Mouse (Mus musculus) kidney, adult 8-10 months (tissue): Measurements from ENCODE around the gene Fgfr2.

Source experiments
- DNase-seq, 2 experiments: peaks; one replicate each; pipeline ENCODE4 v3.0.0; 2022

Gene Fgfr2

GRCm38 (mm10) chr7:131746752-131747151 is 1376.4 kb downstream of the Fgfr2 start:
- DNase-seq = no peak

DNA sequence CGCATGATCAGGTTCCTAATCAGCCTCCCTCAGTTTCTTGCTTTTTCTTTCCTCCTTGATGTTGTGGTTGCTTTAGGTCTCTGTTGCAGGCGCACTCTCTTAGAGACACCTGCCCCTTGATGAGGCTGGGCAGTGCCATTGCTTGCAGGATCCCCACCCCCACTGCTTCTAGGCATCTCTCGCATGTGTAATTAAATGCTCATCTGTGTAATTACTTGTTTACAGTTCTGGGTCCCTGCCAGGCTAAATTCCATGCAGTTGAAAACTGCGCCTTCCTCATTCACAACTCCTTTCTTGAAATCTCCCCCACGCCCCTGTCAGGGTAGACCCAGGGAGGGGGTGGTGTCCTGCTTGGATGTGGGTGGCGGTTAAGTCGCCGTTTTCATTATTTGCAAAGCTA is 1380.0 kb downstream of the Fgfr2 start:
- no peak for DNase-seq

DNA sequence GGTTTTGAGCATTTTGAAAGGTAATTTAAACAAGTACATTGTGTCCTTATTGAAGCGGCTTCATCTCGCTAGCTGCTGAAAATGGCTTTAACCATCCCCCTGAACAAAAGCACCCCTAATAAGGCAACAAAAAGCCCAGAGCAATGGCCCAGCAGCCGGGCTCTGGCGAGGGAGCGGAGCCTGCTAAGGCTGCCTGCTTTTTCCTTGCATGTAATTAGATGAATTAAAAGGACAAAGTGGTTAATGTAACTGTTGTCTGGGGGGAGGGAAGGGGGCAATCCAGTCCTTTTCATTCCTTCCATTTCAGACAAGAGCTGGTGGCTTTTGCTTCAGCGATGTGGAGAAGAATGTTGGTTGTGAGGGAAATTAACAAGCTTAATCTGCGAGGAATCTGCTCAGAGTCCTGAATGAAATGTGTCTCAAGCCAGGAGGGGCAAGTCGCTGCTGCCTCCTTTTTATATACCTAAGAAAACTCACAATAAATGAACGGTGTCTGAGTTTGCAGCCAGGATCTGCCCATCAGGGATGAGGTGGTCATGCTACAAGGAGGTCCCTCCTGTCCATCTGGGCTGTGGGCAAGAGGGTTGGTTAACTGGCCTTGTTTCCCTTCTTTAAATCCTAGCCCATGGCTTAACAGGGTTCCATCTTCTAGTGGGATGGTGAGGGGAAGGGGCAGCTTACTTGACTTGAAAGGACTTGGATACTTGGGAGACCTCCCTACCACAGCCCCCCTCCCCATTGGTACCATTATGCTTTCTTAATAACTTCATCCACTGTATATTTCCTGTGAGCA is 1400.2 kb downstream of the Fgfr2 start:
- DNase-seq = no peak

GRCm38 (mm10) chr7:131722316-131722715 is 1400.8 kb downstream of the Fgfr2 start:
- no peak for DNase-seq

- no peak for DNase-seq
Observed at GRCm38 (mm10) chr7:131718280-131718679, 1404.9 kb downstream of the Fgfr2 start.

- DNase-seq = no peak
Observed at GRCm38 (mm10) chr7:131713076-131713475, 1410.1 kb downstream of the Fgfr2 start.

- DNase-seq = no peak
Observed at GRCm38 (mm10) chr7:131696889-131697288, 1426.3 kb downstream of the Fgfr2 start.

GRCm38 (mm10) chr7:131687324-131687723 is 1435.8 kb downstream of the Fgfr2 start:
- no peak for DNase-seq

GRCm38 (mm10) chr7:131677126-131677525 is 1446.0 kb downstream of the Fgfr2 start:
- DNase-seq = no peak

DNA sequence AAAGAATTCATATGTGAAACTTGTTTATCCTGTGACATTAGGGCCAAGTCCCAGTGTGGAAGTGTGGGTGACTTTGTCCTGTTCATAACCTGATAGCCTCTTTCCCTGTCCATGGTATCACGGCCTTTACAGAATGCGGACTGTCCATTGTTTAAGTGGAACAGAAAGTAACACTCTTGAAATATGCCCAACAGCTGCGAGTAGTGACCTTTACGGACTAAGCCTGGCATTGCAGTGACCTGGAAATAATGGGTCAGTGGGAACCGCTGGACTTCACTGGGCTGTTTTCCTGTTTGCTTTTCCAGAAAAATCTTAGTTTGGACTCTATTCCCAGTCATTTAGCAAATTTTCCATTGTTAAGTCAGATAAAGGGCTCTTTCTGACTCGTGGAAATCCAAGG is 1452.6 kb downstream of the Fgfr2 start:
- no peak for DNase-seq

DNA sequence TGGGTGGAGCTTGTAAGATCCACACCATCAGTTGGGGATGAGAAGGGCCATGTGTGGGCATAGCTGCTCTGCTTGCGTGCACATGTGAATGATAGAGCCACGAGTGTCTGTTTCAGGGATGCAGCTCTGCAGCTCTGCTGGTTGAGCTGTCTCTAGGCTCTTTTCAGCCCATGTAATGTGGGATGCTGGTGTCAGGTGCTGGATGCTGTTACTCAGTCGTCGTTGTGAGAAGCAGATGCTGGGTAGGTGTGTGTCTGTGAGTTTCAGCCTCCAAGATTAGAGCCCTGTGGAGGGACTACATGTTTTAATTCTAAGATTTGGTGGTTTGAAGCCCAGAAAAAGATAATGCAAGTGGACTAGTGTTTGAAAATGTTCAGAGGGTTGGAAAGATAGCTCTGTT is 1453.8 kb downstream of the Fgfr2 start:
- DNase-seq = no peak

DNA sequence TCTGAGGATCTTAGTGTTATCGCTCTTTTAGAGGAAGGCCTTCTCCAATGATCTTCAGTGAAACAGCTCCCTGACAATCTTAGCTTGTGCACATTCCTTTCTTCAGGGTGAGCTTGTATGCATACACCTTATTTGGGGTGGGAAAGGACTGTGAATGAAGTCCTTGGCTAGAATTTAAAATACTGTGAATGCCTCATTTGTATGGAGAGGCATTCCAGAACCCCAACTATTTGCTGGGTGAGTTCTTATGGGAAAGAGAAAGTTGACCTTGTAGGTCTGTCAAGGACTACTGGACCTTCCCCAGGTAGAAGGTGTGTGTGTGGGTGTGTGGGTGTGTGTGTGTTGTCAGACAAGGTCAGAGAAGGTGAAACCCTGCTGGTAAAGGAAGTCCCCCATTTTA is 1462.4 kb downstream of the Fgfr2 start:
- DNase-seq = no peak

GRCm38 (mm10) chr7:131656017-131656416 is 1467.1 kb downstream of the Fgfr2 start:
- DNase-seq = no peak

GRCm38 (mm10) chr7:131653416-131653815 is 1469.7 kb downstream of the Fgfr2 start:
- no peak for DNase-seq

- no peak for DNase-seq
Observed at GRCm38 (mm10) chr7:131651921-131652694, 1471.0 kb downstream of the Fgfr2 start.

- DNase-seq = no peak
Observed at GRCm38 (mm10) chr7:131650277-131650676, 1472.9 kb downstream of the Fgfr2 start.

DNA sequence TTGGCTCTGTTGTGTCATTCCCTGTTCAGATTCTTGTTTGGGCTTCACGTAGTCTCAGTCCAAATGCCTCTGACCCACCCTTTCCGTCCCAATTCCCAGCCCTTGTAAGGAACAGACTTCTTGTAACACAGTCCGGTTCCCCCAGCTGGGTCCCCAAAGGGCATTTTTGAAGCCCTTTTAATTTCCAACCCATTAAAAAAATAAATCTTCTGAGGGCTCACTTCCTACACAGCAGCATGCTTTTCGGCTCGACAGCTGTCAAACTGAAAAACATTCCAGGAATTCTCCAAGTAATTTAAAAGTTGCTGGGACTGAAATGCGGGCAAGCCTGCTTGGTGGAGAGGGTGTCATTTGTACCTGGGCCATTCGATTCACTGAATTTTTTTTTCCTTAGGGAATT is 1474.9 kb downstream of the Fgfr2 start:
- no peak for DNase-seq

- no peak for DNase-seq
Observed at GRCm38 (mm10) chr7:131647583-131647982, 1475.6 kb downstream of the Fgfr2 start.

DNA sequence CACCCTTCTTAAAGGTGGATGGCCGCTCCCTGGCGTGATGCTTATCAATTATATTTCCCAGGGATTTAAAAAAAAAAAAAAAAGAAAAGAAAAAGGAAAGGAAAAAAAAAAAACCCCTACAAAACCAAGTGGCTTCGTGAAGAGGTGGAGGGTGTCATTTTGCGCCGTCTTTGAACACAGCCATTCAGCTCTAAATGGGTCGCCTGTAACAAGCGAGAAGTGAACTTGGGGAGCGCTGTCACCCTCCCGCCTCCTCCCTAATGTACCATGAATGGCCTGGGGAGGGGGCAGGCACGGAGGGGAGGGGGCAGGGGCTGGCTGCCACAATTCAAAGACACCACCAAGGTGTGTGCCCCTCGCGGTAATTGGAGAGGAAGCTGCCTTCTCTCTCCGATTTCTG is 1478.6 kb downstream of the Fgfr2 start:
- DNase-seq = no peak

DNA sequence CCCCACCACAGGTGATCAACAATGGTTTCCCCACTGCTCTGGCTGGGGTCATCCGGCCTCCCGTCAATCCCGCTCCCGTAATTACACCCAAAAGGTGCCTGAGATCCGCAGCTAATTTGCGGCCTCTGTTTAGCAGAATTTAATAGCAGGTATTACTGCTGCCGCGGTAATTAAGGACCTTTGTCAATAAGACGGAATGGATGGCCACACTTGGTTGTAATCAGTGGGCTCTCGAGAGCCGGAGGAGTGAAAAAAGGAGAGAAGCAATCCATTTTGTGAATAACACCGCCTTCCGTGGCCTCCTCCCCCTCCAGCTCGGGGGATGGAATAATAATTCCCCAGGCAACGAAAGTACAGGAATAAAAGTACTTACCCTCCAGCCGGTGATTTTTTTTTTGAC is 1479.1 kb downstream of the Fgfr2 start:
- no peak for DNase-seq

DNA sequence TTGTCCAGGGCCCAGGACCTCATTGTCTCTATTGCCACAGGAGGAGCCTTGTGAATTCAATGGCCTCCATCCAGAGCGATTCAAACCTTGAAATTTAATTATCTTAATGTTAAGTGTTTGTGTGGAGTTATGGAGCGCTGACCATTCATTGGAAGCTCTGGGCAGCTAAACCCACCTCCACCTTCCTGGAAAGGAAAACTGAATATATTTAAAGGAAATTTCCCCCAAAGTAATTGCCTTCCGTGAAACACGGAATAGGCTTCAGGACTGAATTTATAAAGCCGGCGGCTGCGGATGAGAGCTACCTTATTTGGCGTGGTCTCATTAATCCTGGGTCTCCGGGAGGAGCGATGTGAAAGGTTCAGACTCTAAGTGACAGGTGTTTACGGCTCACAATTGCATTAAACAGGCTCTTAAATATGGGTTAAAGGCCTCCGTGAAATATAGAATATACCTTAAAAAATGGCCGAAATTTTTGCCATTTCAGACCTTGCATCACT is 1479.8 kb downstream of the Fgfr2 start:
- DNase-seq = no peak

DNA sequence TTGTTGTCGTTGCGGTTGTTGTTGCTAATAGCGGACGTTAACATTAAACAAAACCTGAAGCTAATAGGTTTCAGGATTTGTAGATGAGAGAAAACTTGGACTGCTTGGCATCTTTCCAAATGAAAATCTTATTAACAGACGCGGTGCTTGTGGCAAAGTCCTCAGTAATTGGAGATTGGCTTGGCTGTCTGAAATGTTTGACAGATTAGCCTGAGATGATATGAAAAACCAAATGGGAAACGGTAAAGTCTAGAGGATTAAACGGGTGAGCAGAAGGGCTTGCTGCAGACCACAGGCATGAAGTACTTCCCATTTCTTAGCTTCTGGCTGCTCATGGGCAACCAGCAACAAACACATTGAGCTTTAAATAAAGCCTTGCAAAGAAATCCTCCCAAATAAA is 1493.6 kb downstream of the Fgfr2 start:
- no peak for DNase-seq

GRCm38 (mm10) chr7:131628846-131629391 is 1494.2 kb downstream of the Fgfr2 start:
- DNase-seq = no peak

GRCm38 (mm10) chr7:131628356-131628755 is 1494.8 kb downstream of the Fgfr2 start:
- no peak for DNase-seq
